Mouse (Mus musculus): ENCODE results near the gene Masp2.

The Masp2 gene

DNA sequence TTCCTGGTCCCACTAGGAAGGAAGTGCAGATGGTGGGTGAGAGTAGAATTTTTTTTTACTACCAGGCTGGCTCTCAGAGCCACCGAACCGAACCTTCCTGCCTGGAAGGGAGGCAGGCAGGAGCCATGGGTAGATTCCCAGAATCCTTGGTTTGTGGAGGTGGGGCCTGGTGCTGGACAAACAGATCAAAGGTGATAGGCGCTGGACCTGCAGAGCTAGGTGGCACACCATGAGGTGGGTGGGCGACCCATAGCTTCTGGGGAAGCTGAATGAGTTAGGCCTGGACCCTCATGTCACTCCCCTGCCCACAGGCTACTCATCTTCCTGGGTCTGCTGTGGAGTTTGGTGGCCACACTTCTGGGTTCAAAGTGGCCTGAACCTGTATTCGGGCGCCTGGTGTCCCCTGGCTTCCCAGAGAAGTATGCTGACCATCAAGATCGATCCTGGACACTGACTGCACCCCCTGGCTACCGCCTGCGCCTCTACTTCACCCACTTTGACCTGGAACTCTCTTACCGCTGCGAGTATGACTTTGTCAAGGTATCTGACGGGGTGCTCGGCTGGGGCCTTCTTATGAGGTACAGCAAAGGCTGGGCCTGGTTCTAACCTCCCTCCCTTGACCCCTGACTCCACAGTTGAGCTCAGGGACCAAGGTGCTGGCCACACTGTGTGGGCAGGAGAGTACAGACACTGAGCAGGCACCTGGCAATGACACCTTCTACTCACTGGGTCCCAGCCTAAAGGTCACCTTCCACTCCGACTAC, at the start of gene Masp2:
Gene Masp2, plus strand, starts transcription at position 198 of the 764 bp plus-strand sequence.
- DNase-seq: no peak

DNA sequence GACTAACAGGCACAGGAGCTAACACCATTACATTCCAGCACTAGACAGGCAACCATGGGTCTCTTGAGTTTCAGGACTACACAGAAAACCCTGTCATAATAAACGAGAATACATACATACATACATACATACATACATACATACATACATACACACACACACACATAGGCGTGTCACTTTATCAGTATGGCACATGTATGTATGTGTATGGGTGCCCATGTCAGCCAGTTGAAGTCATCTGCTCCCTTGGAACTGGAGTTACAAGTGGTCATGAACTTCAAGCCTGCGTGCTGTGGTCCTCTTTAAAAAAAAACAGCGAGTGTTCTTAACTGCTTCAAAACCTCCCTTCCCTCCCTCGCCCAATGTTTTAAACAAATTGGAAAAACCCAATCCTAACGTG, 44.6 kb upstream of the Masp2 start:
- DNase-seq: no peak

- DNase-seq: peak; percentile 94
Observed at GRCm38 (mm10) chr4:148558297-148559000, 43.9 kb upstream of the Masp2 start, which contains the start of gene Exosc10. Exosc10 (plus strand) TSS chr4:148558429.

GRCm38 (mm10) chr4:148562676-148563075, 39.7 kb upstream of the Masp2 start:
- no peak for DNase-seq

GRCm38 (mm10) chr4:148563595-148563994, 38.8 kb upstream of the Masp2 start:
- DNase-seq: no peak

GRCm38 (mm10) chr4:148570138-148570537, 32.2 kb upstream of the Masp2 start:
- no peak for DNase-seq

DNA sequence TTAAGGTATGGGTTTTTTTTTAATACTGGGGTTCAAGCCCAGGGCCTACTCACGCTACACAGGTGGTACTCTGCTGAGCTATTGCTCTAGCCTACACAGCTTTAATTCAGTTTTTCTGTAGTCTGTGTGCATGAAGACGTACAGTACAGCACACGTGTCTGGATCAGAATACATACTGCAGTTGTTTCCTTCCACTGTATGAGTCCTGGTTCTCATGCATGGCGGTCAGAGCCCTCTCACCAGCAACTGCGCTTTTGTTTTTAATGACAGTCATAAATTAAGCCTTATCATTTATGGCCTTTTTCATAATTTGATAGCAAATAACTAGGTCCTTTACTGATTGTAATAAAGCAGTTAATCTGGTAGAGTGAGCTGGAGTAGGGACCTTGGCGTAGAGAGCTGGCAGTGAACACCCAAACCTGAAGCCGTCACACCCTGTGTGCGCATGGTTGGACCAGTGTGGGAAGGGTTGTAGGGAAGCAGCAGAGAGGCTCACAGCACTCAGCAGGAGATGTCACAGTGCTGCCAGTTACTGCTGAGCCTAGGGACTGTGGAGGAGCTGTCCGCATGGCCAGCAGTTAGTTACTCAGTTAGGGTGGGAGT, 31.6 kb upstream of the Masp2 start:
- DNase-seq: no peak

- DNase-seq: no peak
Observed at GRCm38 (mm10) chr4:148573222-148573621, 29.1 kb upstream of the Masp2 start.

- DNase-seq: no peak
Observed at GRCm38 (mm10) chr4:148580765-148581164, 21.6 kb upstream of the Masp2 start.

DNA sequence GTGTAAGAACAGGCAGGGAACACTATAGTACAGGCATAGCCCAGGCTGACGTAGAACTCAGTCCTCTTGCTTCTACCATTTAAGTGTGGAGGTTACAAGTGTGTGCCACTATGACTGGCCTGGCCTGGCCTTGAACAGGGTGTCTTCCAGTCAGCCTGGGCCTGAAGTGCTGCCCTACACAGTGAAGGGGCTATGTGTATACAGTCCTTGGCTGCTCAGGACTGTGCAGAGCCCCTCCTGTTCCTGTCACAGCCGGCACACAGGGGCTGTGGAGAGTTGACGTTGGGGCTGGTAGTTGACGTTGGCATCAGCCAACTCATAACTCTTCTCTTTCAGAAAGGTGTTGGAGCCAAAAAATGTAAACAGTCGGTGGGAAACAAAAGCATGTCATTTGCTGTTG, 20.9 kb upstream of the Masp2 start:
- DNase-seq: no peak

DNA sequence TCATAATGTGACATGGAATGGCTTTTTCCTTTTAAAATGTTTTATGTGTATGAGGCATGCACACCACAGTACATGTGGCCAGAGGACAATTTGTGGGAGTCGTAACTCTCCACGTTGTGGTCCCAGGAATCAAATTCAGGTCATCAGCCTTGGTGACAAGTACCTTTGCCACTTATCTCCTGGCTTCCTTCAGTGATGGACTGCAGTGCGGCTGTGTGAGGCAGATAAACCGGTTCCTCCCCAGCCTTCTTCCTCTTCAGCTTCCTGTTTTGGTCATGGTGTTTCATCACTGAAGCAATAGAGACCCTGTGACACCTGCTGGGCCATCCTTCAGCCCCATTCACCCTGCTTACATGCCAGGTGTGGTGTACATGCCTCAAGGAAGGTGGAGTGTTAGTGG, 19.1 kb upstream of the Masp2 start:
- no peak for DNase-seq

GRCm38 (mm10) chr4:148586648-148587047, 15.7 kb upstream of the Masp2 start:
- no peak for DNase-seq

DNA sequence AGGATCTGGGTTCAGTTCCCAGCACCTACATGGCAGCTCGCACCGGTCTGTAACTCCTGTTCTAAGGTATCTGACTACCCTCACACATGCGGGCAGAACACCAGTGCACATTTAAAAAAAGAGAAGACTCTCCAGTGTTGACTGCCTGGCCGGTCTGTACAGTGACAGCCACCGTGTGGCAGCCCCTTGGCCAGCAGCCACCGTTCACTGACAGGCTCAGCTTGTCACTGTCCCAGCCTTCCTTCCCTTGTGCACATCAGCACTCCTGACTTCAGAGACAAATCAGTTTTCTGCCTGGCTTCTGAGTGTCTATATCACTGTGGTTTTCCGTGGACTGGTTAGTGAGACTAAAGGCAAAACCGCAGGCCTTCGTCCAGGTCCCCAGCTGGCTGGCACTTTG, 13.6 kb upstream of the Masp2 start:
- DNase-seq: no peak

GRCm38 (mm10) chr4:148589565-148589964, 12.8 kb upstream of the Masp2 start:
- no peak for DNase-seq

GRCm38 (mm10) chr4:148590421-148591170, 11.8 kb upstream of the Masp2 start:
- DNase-seq: no peak

- DNase-seq: peak; percentile 98
Observed at GRCm38 (mm10) chr4:148591171-148591630, 11.2 kb upstream of the Masp2 start, which contains the start of gene Srm. Srm (plus strand) TSS chr4:148591503.

DNA sequence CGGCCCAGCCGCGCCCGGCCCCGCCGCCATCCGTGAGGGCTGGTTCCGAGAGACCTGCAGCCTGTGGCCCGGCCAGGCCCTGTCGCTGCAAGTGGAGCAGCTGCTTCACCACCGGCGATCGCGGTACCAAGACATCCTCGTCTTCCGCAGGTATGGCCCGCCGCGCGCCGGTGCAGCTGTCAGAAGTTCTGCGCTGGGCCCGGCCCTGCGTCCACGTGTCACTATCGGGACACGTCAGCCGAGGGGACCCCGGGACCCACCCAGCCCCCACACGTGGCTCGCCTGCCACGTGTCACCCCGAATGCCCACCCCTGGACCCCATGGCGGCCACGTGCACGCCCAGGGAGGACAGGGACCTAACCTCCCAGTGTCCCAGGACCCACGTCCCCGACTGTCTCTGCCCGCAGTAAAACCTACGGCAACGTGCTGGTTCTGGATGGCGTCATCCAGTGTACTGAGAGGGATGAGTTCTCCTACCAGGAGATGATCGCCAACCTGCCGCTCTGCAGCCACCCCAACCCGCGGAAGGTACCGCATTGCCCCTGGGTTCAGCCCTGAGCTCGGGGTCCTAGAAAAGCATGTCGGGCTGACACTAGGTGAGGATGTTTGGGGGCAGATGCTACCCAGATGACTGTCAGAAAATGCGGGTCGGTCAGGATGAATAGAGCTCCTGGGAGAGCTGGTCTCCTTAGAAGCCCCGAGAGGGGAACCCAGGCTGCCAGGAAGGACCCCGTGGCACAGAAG, 10.5 kb upstream of the Masp2 start:
- no peak for DNase-seq

DNA sequence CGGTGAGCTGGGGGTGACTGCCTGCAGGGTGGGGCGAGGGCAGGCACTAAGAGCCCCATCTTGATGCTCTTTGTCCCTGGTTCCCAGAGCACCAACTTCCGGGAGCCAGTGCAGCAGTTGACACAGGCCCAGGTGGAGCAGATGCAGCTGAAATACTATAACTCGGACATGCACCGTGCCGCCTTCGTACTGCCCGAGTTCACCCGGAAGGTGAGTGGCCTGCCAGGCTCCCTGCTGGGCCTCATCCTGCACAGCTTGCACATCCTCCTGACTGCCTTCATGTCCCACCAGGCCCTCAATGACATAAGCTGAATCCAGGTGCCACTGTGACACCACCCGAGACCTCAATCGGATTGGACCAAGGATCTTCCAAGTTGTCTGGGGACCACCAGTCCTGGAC, 8.4 kb upstream of the Masp2 start:
- DNase-seq: no peak

- no peak for DNase-seq
Observed at GRCm38 (mm10) chr4:148595916-148596315, 6.4 kb upstream of the Masp2 start.

DNA sequence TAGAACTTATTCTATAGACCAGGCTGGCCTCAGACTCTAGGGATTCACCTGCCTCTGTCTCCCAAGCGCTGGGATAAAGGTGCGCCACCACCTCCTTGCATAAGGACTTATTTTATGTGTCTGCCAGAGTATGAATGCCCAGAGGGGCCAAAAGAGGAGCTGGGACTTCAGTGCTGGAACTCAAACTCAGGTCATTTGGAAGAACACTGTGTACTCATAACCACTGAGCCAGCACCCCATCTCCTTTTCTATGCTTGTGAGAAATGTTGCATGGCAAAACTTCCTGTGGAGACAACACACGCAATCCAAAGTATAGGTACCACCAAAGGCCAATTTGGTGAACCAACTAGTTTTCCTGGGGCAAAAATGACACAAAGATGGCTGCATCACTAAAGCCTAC, 5.6 kb upstream of the Masp2 start:
- DNase-seq: no peak

DNA sequence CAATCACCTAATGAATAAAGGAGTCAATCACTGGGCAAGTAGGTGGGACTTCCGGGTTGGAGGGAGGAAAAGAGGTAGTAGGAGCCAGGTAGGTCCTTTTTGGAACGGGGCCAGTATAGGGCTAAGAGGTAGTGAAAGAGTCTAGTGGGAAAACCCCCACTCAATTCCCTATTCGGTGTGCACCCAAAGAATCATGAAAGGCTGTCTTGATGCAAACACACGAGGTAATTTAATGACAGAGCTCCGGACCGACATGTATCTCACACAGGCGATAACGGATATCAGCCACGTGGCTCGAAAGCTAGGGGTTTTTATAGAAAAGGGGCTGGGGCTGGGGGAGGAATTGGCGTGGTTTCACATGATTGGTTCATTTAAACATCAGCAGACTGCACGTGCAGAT, 3.5 kb upstream of the Masp2 start:
- no peak for DNase-seq

DNA sequence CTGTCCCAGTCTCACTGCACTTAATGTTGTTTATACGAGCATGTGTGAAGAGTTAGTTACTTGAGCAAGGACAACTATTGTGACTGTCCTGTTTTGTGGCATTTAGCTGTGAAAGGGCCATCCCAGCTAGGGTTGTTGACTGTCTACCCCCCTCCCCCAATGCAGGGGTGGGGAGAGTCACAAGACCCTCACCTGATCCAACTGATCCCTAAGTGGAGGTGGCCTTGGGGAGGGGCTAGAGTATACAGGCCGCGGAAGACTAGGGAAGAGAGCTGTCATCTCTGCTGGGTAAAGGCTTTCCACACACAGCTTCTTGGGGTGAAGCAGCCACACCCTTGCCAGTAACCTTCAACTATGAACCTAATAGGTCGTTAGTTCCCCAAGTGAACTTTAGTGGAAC, 2.0 kb upstream of the Masp2 start:
- no peak for DNase-seq
